Mouse (Mus musculus) retina, adult 2 months (tissue): Measurements from ENCODE around the gene Olfr955.

Source experiments
- DNase-seq: peaks from one replicate; pipeline ENCODE4 v3.0.0-alpha.2; 2012; ENCODE audit warnings: low read depth, low spot score

The Olfr955 gene

DNA sequence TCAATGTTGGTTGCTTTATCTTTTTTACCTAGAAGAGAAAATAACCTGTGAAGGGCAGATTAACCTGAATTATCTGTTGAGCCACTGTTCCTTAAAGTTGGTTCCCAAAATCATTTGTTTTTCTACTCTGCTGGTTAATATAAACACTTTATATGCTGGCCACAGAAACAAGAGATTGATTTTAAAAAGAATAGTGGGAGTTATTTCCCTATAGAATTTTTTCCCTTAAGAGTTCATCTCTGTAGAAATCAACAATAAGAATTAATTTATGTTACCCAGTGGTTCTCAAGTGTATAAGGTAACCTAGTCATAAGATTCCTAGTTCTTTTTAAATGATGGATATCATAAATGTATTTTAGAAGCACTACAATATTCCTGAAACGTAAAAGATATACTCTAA is at the start of gene Olfr955:
TSS of gene Olfr955 (minus strand) at position 101 of the 400 bp plus-strand sequence.
- DNase-seq = no peak

GRCm38 (mm10) chr9:39518595-39518994 is 46.9 kb upstream of the Olfr955 start:
- no peak for DNase-seq

DNA sequence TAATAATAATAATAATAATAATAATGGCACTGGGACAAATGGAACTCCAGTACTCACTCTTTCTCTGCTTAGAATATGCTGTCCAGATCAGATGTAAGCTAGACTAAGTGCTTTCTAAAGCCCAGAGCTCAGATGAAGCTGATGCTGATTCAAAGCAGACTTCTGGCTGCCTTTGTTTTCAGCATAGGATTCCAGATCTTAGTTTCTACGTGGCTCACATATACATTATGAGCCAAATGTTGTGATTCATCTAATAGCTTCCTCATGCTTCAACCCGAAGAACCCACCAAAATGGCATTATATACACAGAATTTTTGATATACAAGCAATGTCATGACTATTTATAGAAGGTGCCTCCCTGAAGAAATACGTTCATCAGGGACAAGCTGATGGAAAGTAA is 43.8 kb upstream of the Olfr955 start, which contains the start of gene Olfr957:
TSS of gene Olfr957 (minus strand) at position 279 of the 400 bp plus-strand sequence.
- no peak for DNase-seq

- DNase-seq = no peak
Observed at GRCm38 (mm10) chr9:39509412-39509811, 37.7 kb upstream of the Olfr955 start.

GRCm38 (mm10) chr9:39508998-39509397 is 37.3 kb upstream of the Olfr955 start:
- DNase-seq = peak; percentile 11

DNA sequence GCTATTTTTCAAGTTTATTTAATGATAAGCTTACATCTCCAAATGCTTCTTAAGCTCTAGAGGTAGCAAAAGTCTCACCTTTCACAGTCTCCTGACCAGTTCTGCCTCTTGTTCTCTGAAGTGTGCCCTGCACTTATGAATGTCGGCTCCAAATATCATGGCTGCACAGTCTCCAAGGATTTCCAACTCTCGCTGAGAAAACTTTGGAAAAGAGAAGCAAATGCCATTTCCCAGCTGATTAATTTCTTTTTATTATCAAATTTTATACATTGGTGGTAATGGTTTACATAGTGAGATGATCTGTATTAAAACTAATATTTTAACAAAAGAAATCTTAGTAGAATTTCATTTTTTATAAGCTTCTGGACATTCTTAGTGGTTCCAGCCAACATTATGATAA is 22.2 kb upstream of the Olfr955 start, which contains the start of gene Olfr44:
TSS of gene Olfr44 (minus strand) at position 101 of the 400 bp plus-strand sequence.
- no peak for DNase-seq

- DNase-seq = no peak
Observed at GRCm38 (mm10) chr9:39456401-39456800, 15.3 kb downstream of the Olfr955 start, which contains the start of gene Olfr954. Gene Olfr954, plus strand, starts transcription at chr9:39456701.

- DNase-seq = no peak
Observed at GRCm38 (mm10) chr9:39427048-39427447, 44.7 kb downstream of the Olfr955 start, which contains the start of gene Olfr952. Gene Olfr952, minus strand, starts transcription at chr9:39427148.
